Mouse (Mus musculus) cerebellum, adult 2 months (tissue): ENCODE measurements around the gene Atl2. TPM values are rescaled to one million over a fixed set of nuclear protein-coding genes. Genes with fewer than 3 reads are reported as not detected.
A peak's percentile ranks its signal among the peaks of the same experiment; 100 is the strongest.

Source experiments
- DNase-seq, 2 experiments: peaks; one replicate each; pipeline ENCODE4 v3.0.0; 2021
- H3K27ac ChIP-seq: fragments of 200-500 bp; 2 replicates; pipeline ENCODE4 v1.5.1; 2012; ENCODE audit warnings: low read length, control low read depth, inconsistent platforms; ENCODE audit not compliant: insufficient read depth
- H3K27me3 ChIP-seq: fragments of 200-500 bp; 2 replicates; pipeline ENCODE4 v1.6.1; 2012; ENCODE audit warnings: inconsistent platforms, mild to moderate bottlenecking, low read length, moderate library complexity; ENCODE audit not compliant: control insufficient read depth, insufficient read depth
- H3K4me1 ChIP-seq: fragments of 200-500 bp; 2 replicates; pipeline ENCODE4 v1.6.1; 2011; ENCODE audit warnings: low read length; ENCODE audit not compliant: control insufficient read depth, insufficient read depth
- H3K4me3 ChIP-seq: fragments of 200-500 bp; replicated peaks from 2 replicates; pipeline ENCODE3; 2011; ENCODE audit warnings: mild to moderate bottlenecking, low read depth, low read length, control low read depth; ENCODE audit not compliant: insufficient read depth
- CTCF ChIP-seq: fragments of 200-500 bp; IDR thresholded peaks from 2 replicates; pipeline ENCODE4 v1.5.1; 2011; ENCODE audit warnings: low read depth, mild to moderate bottlenecking, control low read depth, low read length, moderate library complexity, borderline replicate concordance; ENCODE audit not compliant: insufficient read depth
- POLR2A ChIP-seq: fragments of 200-500 bp; IDR thresholded peaks from 2 replicates; pipeline ENCODE4 v1.6.1; 2011; ENCODE audit warnings: low read length, control low read depth, borderline replicate concordance; ENCODE audit not compliant: insufficient read depth
- WGBS: fragments of 180-500 bp; shearing (Covaris S2); methylation state at CpG from one replicate; pipeline ENCODE4 v1.1.7; 2018; 5-methylcytosine and 5-hydroxymethylcytosine counted together
- polyA plus RNA-seq: library from polyadenylated mRNA; depleted of rRNA; stranded (reverse); fragments of >200 nt; gene quantifications from 2 replicates; pipeline ENCODE4 v1.2.3, GENCODE M21; 2012

Gene Atl2
- polyA plus RNA-seq, 1 experiment, result 96.3 TPM

DNA sequence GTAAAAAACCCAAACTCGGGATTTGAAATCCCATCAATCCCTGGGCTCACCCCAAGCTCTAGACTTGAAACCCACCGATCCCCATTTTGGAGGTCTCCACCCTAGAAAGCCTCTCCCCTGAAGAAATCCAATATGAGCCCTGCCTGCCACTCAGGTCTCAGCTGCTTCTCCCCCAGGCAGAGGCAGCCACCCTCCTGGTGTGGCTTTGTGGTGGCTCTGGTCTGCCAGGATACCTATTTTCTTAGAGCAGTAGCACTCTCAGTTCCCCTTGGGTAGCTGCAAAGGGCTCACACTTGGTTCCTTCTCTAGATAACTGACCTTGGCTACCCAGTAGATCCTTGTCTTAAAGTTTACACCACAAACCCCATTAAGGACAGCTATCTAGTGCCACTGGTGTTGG, 31.2 kb upstream of the Atl2 start:
- WGBS, result 85% methylated on average over 2 of the region's 2 CpGs
- DNase-seq, result no peak

DNA sequence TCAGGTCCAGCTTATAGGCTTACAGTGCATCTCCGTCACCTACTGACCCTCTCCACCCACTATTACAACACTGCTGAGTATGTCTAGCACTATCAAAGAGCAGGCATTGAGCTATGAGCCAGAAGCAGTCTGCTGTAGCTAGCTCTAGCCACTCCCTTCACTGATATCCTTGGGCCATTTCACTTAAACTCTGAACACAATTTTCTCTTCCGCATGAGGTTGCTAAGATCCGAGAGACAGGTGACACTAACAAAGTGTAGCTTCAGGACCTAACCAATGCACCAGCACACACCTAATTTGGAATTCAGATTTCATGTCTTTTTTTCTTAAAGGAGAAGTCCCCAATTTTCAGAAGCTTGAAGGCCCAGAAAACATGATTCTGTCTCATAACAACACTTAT, 30.6 kb upstream of the Atl2 start:
- Histone ChIP-seq H3K27me3 (no peaks in the 10 kb centered on the region), H3K27ac (no peak overlapping the region), H3K4me3 (no peak overlapping the region), H3K4me1 (no peaks in the 10 kb centered on the region)
- no peak for TF ChIP-seq POLR2A
- TF ChIP-seq CTCF, result no peak
- 86% methylated on average over 3 of the region's 3 CpGs for WGBS
- DNase-seq, result no peak

More for the DNA sequence above, 31.2 kb upstream of the Atl2 start:
- H3K27me3 ChIP-seq, result no peaks in the 10 kb centered on the region
- H3K27ac ChIP-seq, result no peak overlapping the region
- H3K4me3 ChIP-seq, result no peak overlapping the region
- H3K4me1 ChIP-seq, result no peaks in the 10 kb centered on the region
- TF ChIP-seq CTCF, result no peak
- TF ChIP-seq POLR2A, result no peak

DNA sequence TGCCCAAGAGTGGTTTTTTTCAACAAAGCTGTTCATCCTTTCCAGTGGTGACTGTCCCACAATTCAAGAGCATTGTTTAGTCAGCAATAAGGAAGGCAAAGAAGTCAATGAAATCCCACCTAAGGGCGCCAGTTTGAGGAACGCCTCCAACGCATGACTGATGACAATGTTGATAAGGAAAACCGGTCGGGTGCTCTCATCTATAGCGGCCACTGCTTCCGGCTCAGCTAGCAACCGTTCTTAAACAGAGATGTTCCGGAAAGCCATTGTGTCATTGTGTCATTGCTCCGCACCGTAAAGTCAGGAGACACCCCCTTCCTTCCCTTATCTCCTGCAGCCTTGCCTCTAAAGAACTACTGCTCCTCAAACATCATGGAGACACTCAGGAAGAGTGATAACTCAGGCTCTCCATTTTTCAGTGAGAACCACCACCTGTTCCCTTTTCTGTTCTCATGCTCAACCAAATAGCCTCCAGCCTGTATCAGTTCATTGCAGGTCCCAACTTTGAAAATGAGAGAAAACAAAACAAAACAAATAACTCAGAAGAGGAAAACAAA, 30.0 kb upstream of the Atl2 start:
- Histone ChIP-seq H3K4me3 (no peak overlapping the region), H3K27me3 (no peaks in the 10 kb centered on the region), H3K27ac (no peak overlapping the region), H3K4me1 (no peaks in the 10 kb centered on the region)
- DNase-seq, result no peak
- TF ChIP-seq CTCF (no peak), POLR2A (no peak)
- 94% methylated on average over 11 of the region's 11 CpGs for WGBS

DNA sequence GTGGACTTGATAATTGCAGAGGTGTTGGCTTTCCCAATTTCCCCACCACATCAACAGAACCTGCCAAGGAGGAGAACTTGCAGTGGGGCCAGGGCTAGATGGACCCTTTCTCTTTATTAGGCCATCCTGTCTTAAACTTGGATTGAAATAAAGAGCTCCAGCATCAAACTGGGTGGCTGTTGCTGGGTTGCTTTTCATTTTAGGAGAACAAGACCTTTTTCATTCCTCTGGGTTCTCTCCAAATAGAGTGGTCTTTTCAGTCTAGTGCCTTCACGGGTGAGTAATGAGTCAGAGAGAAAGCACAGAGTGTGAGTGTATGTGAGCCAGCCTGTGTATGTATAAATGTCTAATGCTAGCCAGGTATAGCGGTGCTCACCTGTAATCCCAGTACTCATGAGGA, 24.4 kb upstream of the Atl2 start:
- TF ChIP-seq CTCF (no peak), POLR2A (no peak)
- no peaks in the 10 kb centered on the region for H3K27me3 ChIP-seq
- H3K4me3 ChIP-seq, result no peak overlapping the region
- DNase-seq, result no peak
- peaks cover 4% of the 10 kb centered on the region; the same call in 1 of the 2 replicates for H3K4me1 ChIP-seq
- no peak overlapping the region for H3K27ac ChIP-seq
- 68% methylated on average over 2 of the region's 2 CpGs for WGBS

DNA sequence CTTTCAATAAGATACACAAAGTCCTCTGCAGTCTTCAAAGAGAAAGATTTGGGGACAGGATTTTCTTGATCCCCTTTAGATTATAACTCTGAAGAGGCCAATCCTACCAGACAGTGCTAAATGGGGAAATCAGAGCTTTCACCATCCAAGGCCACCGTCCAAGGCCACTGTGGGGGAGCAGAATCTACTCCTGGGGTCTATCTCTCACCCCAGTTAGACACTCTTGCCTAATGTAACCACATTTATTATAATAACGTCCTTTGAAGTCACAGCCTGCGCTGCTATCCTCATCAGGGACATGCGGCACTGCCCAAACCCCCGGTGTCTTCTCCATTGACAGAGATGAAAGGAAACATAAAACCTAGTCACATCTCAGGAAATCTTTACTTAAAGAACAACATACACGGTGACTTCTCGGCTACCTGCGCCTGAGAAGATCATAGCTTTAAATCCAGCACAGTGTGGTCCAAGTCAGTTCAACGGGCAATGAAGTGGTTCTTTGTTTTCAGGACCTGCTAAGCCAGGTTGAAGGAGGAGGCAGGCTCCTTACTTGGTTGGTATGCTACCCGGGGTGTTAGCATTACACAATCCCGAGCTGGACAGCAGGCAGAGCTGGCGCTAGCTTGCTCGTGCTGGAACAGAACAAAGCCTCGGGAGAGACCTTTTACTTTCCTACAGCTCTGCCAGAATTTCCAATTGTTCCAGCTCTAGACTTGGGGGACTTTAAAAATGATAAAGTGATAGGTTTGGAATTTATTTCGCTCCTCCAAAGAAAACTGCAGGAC, 23.8 kb upstream of the Atl2 start:
- 51% methylated on average over 15 of the region's 15 CpGs for WGBS
- Histone ChIP-seq H3K4me1 (peaks cover 4% of the 10 kb centered on the region; the same call in 1 of the 2 replicates), H3K4me3 (no peak overlapping the region), H3K27ac (no peak overlapping the region), H3K27me3 (no peaks in the 10 kb centered on the region)
- TF ChIP-seq POLR2A, result no peak
- no peak for TF ChIP-seq CTCF
- DNase-seq, result peak in 1 of 2 experiments; percentile 49

DNA sequence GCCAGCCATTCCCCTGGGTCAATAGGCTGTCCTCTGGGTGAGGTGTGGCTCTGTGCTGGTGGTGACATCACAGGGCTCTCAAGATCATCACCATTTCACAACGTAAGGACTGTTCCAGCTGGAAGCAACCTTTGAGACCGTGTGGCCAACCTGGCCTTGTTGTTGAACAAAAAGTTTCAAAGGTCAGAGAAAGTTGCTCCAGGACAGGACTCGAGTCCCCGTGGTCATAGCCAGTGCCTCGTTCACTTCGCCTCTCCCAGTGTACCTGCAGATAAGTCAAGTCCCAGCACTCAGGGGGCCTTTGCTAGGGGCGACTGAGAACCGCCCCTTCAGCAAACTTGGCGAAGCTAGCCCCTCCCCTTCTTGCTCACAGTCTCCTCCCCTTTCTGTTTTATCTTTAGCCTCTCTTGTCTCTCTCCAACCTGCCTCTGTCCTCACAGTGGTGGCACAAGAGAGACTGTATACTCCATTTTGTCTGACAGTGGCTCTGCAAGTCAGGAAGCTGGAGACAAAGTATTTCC, 22.6 kb upstream of the Atl2 start:
- Histone ChIP-seq H3K4me3 (no peak overlapping the region), H3K27ac (peak overlapping the region; percentile 11; the same call in 1 of the 2 replicates), H3K4me1 (peaks cover 4% of the 10 kb centered on the region; the same call in 1 of the 2 replicates), H3K27me3 (no peaks in the 10 kb centered on the region)
- no peak for DNase-seq
- TF ChIP-seq POLR2A, result no peak
- TF ChIP-seq CTCF, result no peak
- 49% methylated on average over 9 of the region's 9 CpGs for WGBS

DNA sequence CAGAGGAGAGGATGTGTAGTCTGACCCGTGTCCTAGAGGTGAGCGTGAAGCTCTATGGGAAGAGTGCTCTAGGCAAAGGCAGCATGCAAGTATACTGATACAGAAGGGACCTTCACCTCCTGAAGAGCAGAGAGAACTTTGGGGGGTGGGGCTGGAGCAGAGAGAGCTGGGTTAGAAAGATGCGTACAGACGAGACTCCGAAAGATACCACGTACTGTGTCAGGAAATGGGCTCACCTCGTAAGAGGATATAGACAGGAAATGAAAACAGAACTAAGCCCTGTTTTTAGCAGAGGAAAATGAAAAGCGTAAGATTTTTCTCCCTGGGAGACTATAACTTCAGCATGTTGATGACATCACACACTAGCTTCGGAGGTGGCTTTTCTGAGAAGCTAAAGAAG, 21.1 kb upstream of the Atl2 start:
- Histone ChIP-seq H3K4me3 (no peak overlapping the region), H3K27me3 (no peaks in the 10 kb centered on the region), H3K27ac (no peak overlapping the region), H3K4me1 (peaks cover 4% of the 10 kb centered on the region; the same call in 1 of the 2 replicates)
- TF ChIP-seq POLR2A, result no peak
- TF ChIP-seq CTCF, result no peak
- DNase-seq, result no peak
- 88% methylated on average over 9 of the region's 9 CpGs for WGBS

DNA sequence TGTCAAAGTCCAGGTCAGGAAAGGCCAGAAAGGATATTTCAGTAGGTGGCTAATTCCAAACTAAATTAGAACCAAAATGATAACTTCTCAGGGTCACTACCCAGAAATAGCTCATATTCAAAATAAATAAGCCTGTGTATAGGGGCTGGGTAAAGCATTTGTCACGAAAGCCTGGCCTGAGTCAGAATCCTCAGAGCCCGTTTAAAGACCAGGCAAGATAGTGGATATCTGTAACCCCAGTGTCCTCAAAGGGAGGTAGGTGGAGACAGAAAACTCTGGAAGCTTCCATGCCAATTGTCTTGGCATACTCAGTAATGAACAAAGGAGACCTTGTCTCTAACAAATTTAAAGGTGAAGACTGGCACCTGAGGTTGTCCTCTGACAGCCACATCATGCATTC, 16.3 kb upstream of the Atl2 start:
- no peak for DNase-seq
- Histone ChIP-seq H3K4me3 (no peak overlapping the region), H3K27ac (no peak overlapping the region), H3K4me1 (no peaks in the 10 kb centered on the region), H3K27me3 (no peaks in the 10 kb centered on the region)
- TF ChIP-seq CTCF (no peak), POLR2A (no peak)
- 76% methylated on average over 2 of the region's 2 CpGs for WGBS
